Mouse (Mus musculus): ENCODE measurements around the gene Cnep1r1. TPM values are rescaled to one million over a fixed set of nuclear protein-coding genes. Genes with fewer than 3 reads are reported as not detected.
A peak's percentile ranks its signal among the peaks of the same experiment; 100 is the strongest.

The Cnep1r1 gene
- polyA plus RNA-seq, 1 experiment from 2014 or later: 24.2 TPM

DNA sequence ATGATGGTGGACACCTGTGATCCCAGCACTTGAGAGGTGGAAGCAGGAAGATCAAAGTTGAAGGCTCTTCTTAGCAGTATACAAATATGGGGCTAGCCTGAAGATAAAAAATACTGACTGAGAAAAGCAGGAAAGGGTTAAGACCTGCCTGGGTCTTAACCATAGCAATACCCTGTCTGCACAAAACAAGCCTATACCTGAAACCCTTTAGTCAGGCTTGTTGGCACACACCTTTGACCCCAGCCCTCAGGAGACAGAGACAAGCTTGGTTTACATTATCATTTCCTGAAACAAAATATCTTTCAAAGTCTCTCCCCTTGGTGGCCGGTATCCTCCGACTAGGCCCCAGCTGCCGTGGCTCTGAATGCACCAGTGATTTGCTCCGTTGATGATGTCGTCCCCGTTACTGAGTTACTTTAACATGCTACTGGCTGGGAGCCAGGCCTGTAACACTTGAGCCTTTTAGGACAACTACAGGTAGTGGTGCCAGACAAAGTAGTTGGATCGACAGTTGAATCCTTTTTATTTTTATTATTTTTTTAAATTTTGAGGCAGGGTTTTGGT lies 12.3 kb downstream of the Cnep1r1 start:
- H3K4me2 ChIP-seq: no peak overlapping the region
- H3K27ac ChIP-seq (replicated peaks): no peak overlapping the region
- H3K4me3 ChIP-seq (replicated peaks): no peak overlapping the region
- no peaks in the 10 kb centered on the region for H3K4me1 ChIP-seq (replicated peaks)
- H3K9ac ChIP-seq: no peak overlapping the region
- no peak for ATAC-seq (ENCODE audit: insufficient read depth)
- WGBS (ENCODE audit: insufficient replicate concordance): 91% methylated on average over 7 of the region's 7 CpGs
- H3K27me3 ChIP-seq: no peaks in the 10 kb centered on the region
- H3K36me3 ChIP-seq (replicated peaks): peaks cover 80% of the 10 kb centered on the region
- H3K9me3 ChIP-seq (replicated peaks): no peaks in the 10 kb centered on the region

GRCm38 (mm10) chr8:88137748-88138484 lies 19.3 kb downstream of the Cnep1r1 start, which contains the start of gene Heatr3:
Gene Heatr3 (plus strand): TSS chr8:88137855.
- peak within 1 kb of the TSS; percentile 57 for H3K9ac ChIP-seq
- H3K27ac ChIP-seq (replicated peaks): peak within 1 kb of the TSS; percentile 76
- H3K4me3 ChIP-seq (replicated peaks): peak within 1 kb of the TSS; percentile 67
- ATAC-seq (ENCODE audit: insufficient read depth): peak; percentile 97
- peaks cover 23% of the 10 kb centered on the region for H3K4me1 ChIP-seq (replicated peaks)
- H3K36me3 ChIP-seq (replicated peaks): peaks cover 58% of the 10 kb centered on the region
- under 1% methylated on average over 79 of the region's 79 CpGs for WGBS (ENCODE audit: insufficient replicate concordance)
- H3K9me3 ChIP-seq (replicated peaks): no peaks in the 10 kb centered on the region
- H3K4me2 ChIP-seq: peak within 1 kb of the TSS; percentile 94
- H3K27me3 ChIP-seq: no peaks in the 10 kb centered on the region

- 68% methylated on average over 3 of the region's 3 CpGs for WGBS (ENCODE audit: insufficient replicate concordance)
- no peak overlapping the region; the same call in 1 of the 2 replicates for H3K4me2 ChIP-seq
- H3K36me3 ChIP-seq (replicated peaks): peaks cover 52% of the 10 kb centered on the region
Measured at GRCm38 (mm10) chr8:88139256-88139655, 20.7 kb downstream of the Cnep1r1 start.

GRCm38 (mm10) chr8:88141629-88142028 lies 23.1 kb downstream of the Cnep1r1 start:
- no peak for ATAC-seq (ENCODE audit: insufficient read depth)
- H3K36me3 ChIP-seq (replicated peaks): peaks cover 42% of the 10 kb centered on the region
- H3K27ac ChIP-seq (replicated peaks): no peak overlapping the region
- H3K9me3 ChIP-seq (replicated peaks): no peaks in the 10 kb centered on the region
- H3K27me3 ChIP-seq: no peaks in the 10 kb centered on the region
- H3K9ac ChIP-seq: no peak overlapping the region
- H3K4me3 ChIP-seq (replicated peaks): no peak overlapping the region
- H3K4me1 ChIP-seq (replicated peaks): peaks cover 23% of the 10 kb centered on the region
- WGBS (ENCODE audit: insufficient replicate concordance): 78% methylated on average over 3 of the region's 3 CpGs
- H3K4me2 ChIP-seq: no peak overlapping the region

More at GRCm38 (mm10) chr8:88139256-88139655, 20.7 kb downstream of the Cnep1r1 start:
- Histone ChIP-seq H3K4me1 (replicated peaks) (peaks cover 23% of the 10 kb centered on the region), H3K27ac (replicated peaks) (no peak overlapping the region), H3K9ac (no peak overlapping the region), H3K27me3 (no peaks in the 10 kb centered on the region), H3K9me3 (replicated peaks) (no peaks in the 10 kb centered on the region), H3K4me3 (replicated peaks) (no peak overlapping the region)
- ATAC-seq (ENCODE audit: insufficient read depth): no peak

GRCm38 (mm10) chr8:88144041-88144440 lies 25.5 kb downstream of the Cnep1r1 start:
- Histone ChIP-seq H3K9me3 (replicated peaks) (no peaks in the 10 kb centered on the region), H3K27me3 (no peaks in the 10 kb centered on the region), H3K9ac (no peak overlapping the region), H3K36me3 (replicated peaks) (peaks cover 57% of the 10 kb centered on the region), H3K4me2 (no peak overlapping the region), H3K4me3 (replicated peaks) (no peak overlapping the region), H3K27ac (replicated peaks) (no peak overlapping the region), H3K4me1 (replicated peaks) (peaks cover 9% of the 10 kb centered on the region)
- 58% methylated on average over 5 of the region's 5 CpGs for WGBS (ENCODE audit: insufficient replicate concordance)
- ATAC-seq (ENCODE audit: insufficient read depth): no peak

DNA sequence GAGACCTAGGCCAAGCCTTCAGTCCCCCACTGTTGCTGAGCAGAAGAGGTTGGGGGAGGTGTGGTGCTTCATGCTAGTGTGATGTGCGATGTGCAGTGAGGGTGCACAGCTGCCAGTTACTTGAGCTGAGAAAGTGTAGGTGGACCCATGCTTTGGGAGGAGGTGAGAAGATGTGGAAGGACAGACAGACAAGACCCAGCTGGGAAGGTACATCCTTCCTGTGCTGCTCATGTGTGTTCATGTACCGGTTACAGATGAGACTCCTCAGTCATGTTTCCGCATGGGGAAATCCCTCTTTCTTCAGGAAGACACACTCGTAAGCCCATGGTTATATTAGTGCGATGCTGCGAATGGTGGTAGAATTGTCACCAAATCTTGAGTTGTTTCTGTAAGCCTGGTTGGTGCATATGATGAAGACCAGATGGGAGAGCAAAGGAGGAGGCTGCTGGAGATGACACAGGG lies 32.4 kb downstream of the Cnep1r1 start:
- no peak for ATAC-seq (ENCODE audit: insufficient read depth)
- Histone ChIP-seq H3K4me1 (replicated peaks) (no peaks in the 10 kb centered on the region), H3K9me3 (replicated peaks) (no peaks in the 10 kb centered on the region), H3K27ac (replicated peaks) (no peak overlapping the region), H3K9ac (no peak overlapping the region), H3K4me2 (no peak overlapping the region), H3K36me3 (replicated peaks) (peaks cover 65% of the 10 kb centered on the region), H3K4me3 (replicated peaks) (no peak overlapping the region), H3K27me3 (no peaks in the 10 kb centered on the region)
- 88% methylated on average over 6 of the region's 6 CpGs for WGBS (ENCODE audit: insufficient replicate concordance)

- no peak overlapping the region for H3K9ac ChIP-seq
- no peak overlapping the region for H3K4me2 ChIP-seq
- peaks cover 73% of the 10 kb centered on the region for H3K36me3 ChIP-seq (replicated peaks)
- H3K9me3 ChIP-seq (replicated peaks): no peaks in the 10 kb centered on the region
- no peaks in the 10 kb centered on the region for H3K4me1 ChIP-seq (replicated peaks)
- H3K27me3 ChIP-seq: no peaks in the 10 kb centered on the region
- no peak for ATAC-seq (ENCODE audit: insufficient read depth)
- H3K27ac ChIP-seq (replicated peaks): no peak overlapping the region
- no peak overlapping the region for H3K4me3 ChIP-seq (replicated peaks)
- WGBS (ENCODE audit: insufficient replicate concordance): 77% methylated on average over 10 of the region's 10 CpGs
Measured at GRCm38 (mm10) chr8:88160237-88160995, 41.8 kb downstream of the Cnep1r1 start.

GRCm38 (mm10) chr8:88161439-88161838 lies 42.9 kb downstream of the Cnep1r1 start:
- H3K9ac ChIP-seq: no peak overlapping the region
- no peak overlapping the region for H3K4me3 ChIP-seq (replicated peaks)
- H3K27me3 ChIP-seq: no peaks in the 10 kb centered on the region
- 61% methylated on average over 5 of the region's 5 CpGs for WGBS (ENCODE audit: insufficient replicate concordance)
- peak; percentile 52; the same call in 1 of the 2 replicates for ATAC-seq (ENCODE audit: insufficient read depth)
- H3K4me1 ChIP-seq (replicated peaks): no peaks in the 10 kb centered on the region
- H3K27ac ChIP-seq (replicated peaks): no peak overlapping the region
- H3K9me3 ChIP-seq (replicated peaks): no peaks in the 10 kb centered on the region
- H3K4me2 ChIP-seq: no peak overlapping the region
- peaks cover 77% of the 10 kb centered on the region for H3K36me3 ChIP-seq (replicated peaks)

GRCm38 (mm10) chr8:88175264-88175663 lies 56.7 kb downstream of the Cnep1r1 start:
- no peak for ATAC-seq (ENCODE audit: insufficient read depth)
- 54% methylated on average over 7 of the region's 7 CpGs for WGBS (ENCODE audit: insufficient replicate concordance)

DNA sequence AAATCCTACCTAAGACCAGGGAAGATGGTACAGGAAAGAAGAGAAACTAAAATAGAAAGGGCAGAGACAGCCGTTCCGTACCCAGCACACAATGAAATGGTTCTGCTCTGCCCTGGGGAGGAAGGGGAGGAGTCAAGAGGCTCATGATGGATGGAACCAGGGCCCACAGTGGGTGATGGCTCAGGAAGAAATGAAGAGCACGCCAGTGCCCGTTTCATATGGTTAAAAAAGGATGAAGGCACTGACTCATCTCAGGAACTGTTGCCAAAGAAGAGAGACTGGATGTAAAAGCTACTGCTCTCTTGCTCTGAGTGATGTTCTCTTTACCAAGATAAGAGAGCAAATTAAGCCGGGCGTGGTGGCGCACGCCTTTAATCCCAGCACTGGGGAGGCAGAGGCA lies 58.7 kb downstream of the Cnep1r1 start:
- H3K27me3 ChIP-seq: no peaks in the 10 kb centered on the region
- WGBS (ENCODE audit: insufficient replicate concordance): 64% methylated on average over 8 of the region's 8 CpGs
- H3K36me3 ChIP-seq (replicated peaks): no peaks in the 10 kb centered on the region
- H3K27ac ChIP-seq (replicated peaks): no peak overlapping the region
- H3K4me3 ChIP-seq (replicated peaks): no peak overlapping the region
- no peak for ATAC-seq (ENCODE audit: insufficient read depth)
- no peak overlapping the region for H3K9ac ChIP-seq
- no peak overlapping the region for H3K4me2 ChIP-seq
- H3K4me1 ChIP-seq (replicated peaks): peaks cover 4% of the 10 kb centered on the region; the same call in 1 of the 2 replicates
- H3K9me3 ChIP-seq (replicated peaks): no peaks in the 10 kb centered on the region

More at GRCm38 (mm10) chr8:88175264-88175663, 56.7 kb downstream of the Cnep1r1 start:
- Histone ChIP-seq H3K9ac (no peak overlapping the region), H3K36me3 (replicated peaks) (peaks cover 6% of the 10 kb centered on the region), H3K4me3 (replicated peaks) (no peak overlapping the region), H3K4me2 (no peak overlapping the region), H3K9me3 (replicated peaks) (no peaks in the 10 kb centered on the region), H3K27me3 (no peaks in the 10 kb centered on the region), H3K4me1 (replicated peaks) (peaks cover 4% of the 10 kb centered on the region; the same call in 1 of the 2 replicates), H3K27ac (replicated peaks) (no peak overlapping the region)

DNA sequence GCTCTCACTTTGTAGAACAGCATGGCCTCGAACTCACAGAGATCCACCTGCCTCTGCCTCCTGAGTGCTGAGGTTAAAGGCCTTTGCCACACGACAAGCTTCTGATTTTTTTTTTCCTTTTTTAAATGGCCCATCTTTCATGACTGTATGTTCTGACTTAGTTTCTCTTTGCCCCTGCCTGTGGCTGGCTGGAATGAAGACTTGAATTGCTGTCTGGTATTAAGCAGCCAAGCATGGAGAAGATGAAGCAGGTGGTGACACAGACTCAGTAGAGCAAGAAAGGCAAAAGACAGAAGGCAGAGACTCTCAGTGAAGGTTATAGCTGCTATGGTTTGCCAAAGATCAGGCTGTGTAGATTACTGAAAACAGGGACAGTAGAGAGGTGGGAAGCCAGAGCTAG lies 64.6 kb downstream of the Cnep1r1 start:
- ATAC-seq (ENCODE audit: insufficient read depth): no peak
- Histone ChIP-seq H3K9me3 (replicated peaks) (no peaks in the 10 kb centered on the region), H3K9ac (no peak overlapping the region), H3K27ac (replicated peaks) (no peak overlapping the region), H3K36me3 (replicated peaks) (no peaks in the 10 kb centered on the region), H3K4me3 (replicated peaks) (no peak overlapping the region), H3K4me1 (replicated peaks) (no peaks in the 10 kb centered on the region), H3K27me3 (no peaks in the 10 kb centered on the region), H3K4me2 (no peak overlapping the region)
- 56% methylated on average over 2 of the region's 2 CpGs for whole genome bisulfite sequencing (ENCODE audit: insufficient replicate concordance)

All from liver, embryonic 15.5 days (tissue).